28 mouse cellular contexts compared by ENCODE assay signal in the genomic region with DNA sequence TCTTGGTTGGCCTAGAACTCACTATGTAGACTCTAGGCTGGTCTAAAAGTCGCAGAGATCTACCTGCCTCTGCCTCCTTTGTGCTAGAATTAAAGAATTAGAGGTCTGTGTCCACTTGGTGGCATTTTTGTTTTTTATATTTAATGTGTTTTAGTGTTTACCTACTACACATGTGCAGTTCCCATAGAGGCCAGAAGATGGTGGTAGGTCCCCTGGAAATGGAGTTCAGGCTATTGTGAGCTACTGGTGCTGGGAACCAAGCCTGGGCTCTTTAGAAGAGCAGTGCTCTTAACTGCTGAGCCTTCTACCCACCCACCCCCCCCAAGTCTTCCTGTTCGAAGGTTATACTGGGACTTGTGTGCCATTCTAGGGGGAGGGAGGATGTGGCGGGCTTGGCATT. TPM values are rescaled to one million over a fixed set of nuclear protein-coding genes. Genes with fewer than 3 reads are reported as not detected.
DNase-seq lines count a peak whose midpoint lies in the region; ATAC-seq and TF ChIP-seq lines count a peak whose summit lies in the region.
"Had no signal": no experiment of that assay in that cellular context is flagged by ENCODE, and none has a peak within 500 bp of the region (broad histone marks: within the 10 kb centered on the region; RNA-seq: fewer than 3 reads in every experiment).

No protein-coding gene starts in this region.

- no peak for TF ChIP-seq EP300 in CH12.LX (IDR thresholded peaks at IDR 0.05; ENCODE audit: low read length)
- TF ChIP-seq EP300 in ES-Bruce4 (IDR thresholded peaks at IDR 0.05; ENCODE audit: insufficient read depth, low read depth, low read length), result no peak

- peaks cover 44% of the 10 kb centered on the region for H3K79me2 ChIP-seq in CH12.LX (replicated peaks; ENCODE audit: control insufficient read depth, extremely low read depth, insufficient read depth, poor library complexity, severe bottlenecking)

- TF ChIP-seq RAD21 in CH12.LX (IDR thresholded peaks at IDR 0.05; ENCODE audit: low read depth, low read length), result peak; percentile 3

- H3K27me3 ChIP-seq in CH12.LX (replicated peaks) (no peaks in the 10 kb centered on the region), ES-Bruce4 (ENCODE audit: control insufficient read depth, insufficient read depth, low read length, poor library complexity, severe bottlenecking) (no peaks in the 10 kb centered on the region)
- no peaks in the 10 kb centered on the region for H3K27me3 ChIP-seq in kidney, embryonic 15.5 days
- H3K27me3 ChIP-seq: heart, embryonic 13.5 days; liver, embryonic 15.5 days had no signal

- TF ChIP-seq POLR2A in CH12.LX (IDR thresholded peaks at IDR 0.05; ENCODE audit: low read depth, low read length) (no peak), ES-Bruce4 (IDR thresholded peaks at IDR 0.05; ENCODE audit: insufficient read depth, low read length) (no peak)

- no peak for ATAC-seq in activated CD4-positive, CD25-positive, alpha-beta regulatory T cell, adult 4 months
- ATAC-seq in kidney, embryonic 15.5 days (replicated peaks; ENCODE audit: low FRiP score), result no peak
- ATAC-seq: CD4-positive, CD25-positive, alpha-beta regulatory T cell, adult 4 months; forebrain, postnatal 0 days; hindbrain, embryonic 16.5 days had no signal

- in situ Hi-C loops in CH12.LX (cut with MboI; ENCODE audit: low pct_ligation_motif_present, low pct_unique_long_range_greater_than_20kb, low sequenced_read_pairs), result no loop called here

- no peak for DNase-seq in layer of hippocampus, adult 2 months (ENCODE audit: low spot score in 2 of 2)
- DNase-seq in layer of hippocampus, postnatal 25 days (ENCODE audit: extremely low spot score in 1 of 2, low spot score in 1 of 2), result no peak
- DNase-seq in CH12.LX (ENCODE audit: extremely low read depth) (no peak), R1 (ENCODE audit: low read depth, low spot score) (peak; percentile 81)
- no peak for DNase-seq in adrenal gland, postnatal 4 days (ENCODE audit: low spot score in 2 of 2)
- DNase-seq: adrenal gland, postnatal 25 days; cerebellum, adult 18-20 months; cerebellum, postnatal 10 days; forebrain, postnatal 0 days; gastrocnemius, postnatal 10 days; heart, adult 11 months; heart, postnatal 10 days; kidney, adult 8-10 months; kidney, postnatal 10 days; layer of hippocampus, adult 9-11 months; left cerebral cortex, postnatal 4 days; lung, postnatal 4 days; midbrain, embryonic 14.5 days; thymus, postnatal 4 days had no signal

- H3K36me3 ChIP-seq in CH12.LX (replicated peaks in 1 of 2; ENCODE audit: control insufficient read depth in 1 of 2, insufficient read depth in 1 of 2, low read length in 1 of 2), result peaks cover 36 to 72% of the 10 kb centered on the region in 2 experiments
- H3K36me3 ChIP-seq in ES-Bruce4 (ENCODE audit: control insufficient read depth, insufficient read depth, low read length, poor library complexity, severe bottlenecking), result peaks cover 28% of the 10 kb centered on the region
- peaks cover 46% of the 10 kb centered on the region for H3K36me3 ChIP-seq in kidney, embryonic 15.5 days

- 98% methylated on average over 3 of the region's 3 CpGs for WGBS in kidney, embryonic 15.5 days

- H3K4me2 ChIP-seq in CH12.LX (ENCODE audit: insufficient read depth, low read depth, poor library complexity, severe bottlenecking), result no peak overlapping the region
- H3K4me2 ChIP-seq in kidney, embryonic 15.5 days, result no peak overlapping the region
- H3K4me2 ChIP-seq: heart, embryonic 13.5 days; liver, embryonic 15.5 days had no signal

- dilution Hi-C loops in CH12.LX (cut with MboI; ENCODE audit: extremely low pct_ligation_motif_present, extremely low pct_unique_long_range_greater_than_20kb, low sequenced_read_pairs), result no loop called here

- H3K4me1 ChIP-seq in CH12.LX (ENCODE audit: control insufficient read depth in 1 of 2, insufficient read depth in 2 of 2) (peaks cover 0 to 23% of the 10 kb centered on the region in 2 experiments; a peak in 2 of 4 replicates), ES-Bruce4 (ENCODE audit: control insufficient read depth, insufficient read depth, low read length) (peaks cover 4% of the 10 kb centered on the region)
- no peaks in the 10 kb centered on the region for H3K4me1 ChIP-seq in kidney, embryonic 15.5 days
- H3K4me1 ChIP-seq: hindbrain, embryonic 10.5 days had no signal

- H3K27ac ChIP-seq in layer of hippocampus, adult 2 months, result no peak overlapping the region
- no peak overlapping the region for H3K27ac ChIP-seq in CH12.LX (ENCODE audit: insufficient read depth, low read depth)
- peak overlapping the region; percentile 99 for H3K27ac ChIP-seq in ES-Bruce4 (ENCODE audit: insufficient read depth, low read length)
- H3K27ac ChIP-seq in kidney, embryonic 15.5 days, result no peak overlapping the region
- H3K27ac ChIP-seq: heart, embryonic 13.5 days; hindbrain, embryonic 10.5 days; liver, embryonic 15.5 days had no signal

- H3K9me3 ChIP-seq in CH12.LX (replicated peaks; ENCODE audit: low read length) (no peaks in the 10 kb centered on the region), ES-Bruce4 (replicated peaks; ENCODE audit: control insufficient read depth, insufficient read depth, low read length, poor library complexity, severe bottlenecking) (no peaks in the 10 kb centered on the region)
- no peaks in the 10 kb centered on the region for H3K9me3 ChIP-seq in kidney, embryonic 15.5 days (replicated peaks)
- H3K9me3 ChIP-seq: heart, embryonic 13.5 days; liver, embryonic 15.5 days had no signal

- peak; percentile 49 for TF ChIP-seq CTCF in layer of hippocampus, adult 2 months (conservative IDR thresholded peaks at IDR 0.05)
- TF ChIP-seq CTCF in CH12.LX (conservative IDR thresholded peaks at IDR 0.05 in 1 of 2, IDR thresholded peaks at IDR 0.05 in 1 of 2; ENCODE audit: low read depth in 2 of 2, low read length in 2 of 2) (no peak), ES-Bruce4 (IDR thresholded peaks at IDR 0.05; ENCODE audit: low read depth, low read length) (no peak)

- H3K4me3 ChIP-seq in layer of hippocampus, adult 2 months, result no peak overlapping the region
- H3K4me3 ChIP-seq in CH12.LX (replicated peaks in 1 of 3; ENCODE audit: low read depth in 2 of 3, low read length in 2 of 3, poor library complexity in 1 of 3) (no peak overlapping the region), ES-Bruce4 (ENCODE audit: low read depth, low read length) (no peak overlapping the region)
- H3K4me3 ChIP-seq in kidney, embryonic 15.5 days (replicated peaks), result no peak overlapping the region
- H3K4me3 ChIP-seq: erythroblast, embryonic 14.5 days; heart, embryonic 13.5 days; hindbrain, embryonic 10.5 days; liver, embryonic 15.5 days had no signal

- H3K9ac ChIP-seq in CH12.LX (ENCODE audit: insufficient read depth, low read depth) (no peak overlapping the region), ES-Bruce4 (ENCODE audit: low read depth, poor library complexity, severe bottlenecking) (no peak overlapping the region)
- H3K9ac ChIP-seq in kidney, embryonic 15.5 days, result no peak overlapping the region
- H3K9ac ChIP-seq: forebrain, postnatal 0 days; heart, embryonic 13.5 days; liver, embryonic 15.5 days had no signal

TF ChIP-seq in CH12.LX, 34 proteins besides CTCF, POLR2A, EP300 and RAD21:
- TF ChIP-seq KAT2A (IDR thresholded peaks at IDR 0.05; ENCODE audit: insufficient replicate concordance, low read length), result no peak
- TF ChIP-seq HCFC1 (IDR thresholded peaks at IDR 0.05; ENCODE audit: low read depth, low read length), result no peak
- no peak for TF ChIP-seq ELF1 (IDR thresholded peaks at IDR 0.05; ENCODE audit: low read depth, low read length)
- no peak for TF ChIP-seq E2F4 (IDR thresholded peaks at IDR 0.05; ENCODE audit: insufficient replicate concordance, low read depth, low read length)
- TF ChIP-seq NRF1 (IDR thresholded peaks at IDR 0.05; ENCODE audit: low read depth, low read length), result no peak
- no peak for TF ChIP-seq ETS1 (conservative IDR thresholded peaks at IDR 0.05; ENCODE audit: low read depth, low read length)
- no peak for TF ChIP-seq POLR2AphosphoS2 (IDR thresholded peaks at IDR 0.05; ENCODE audit: low read depth, low read length)
- TF ChIP-seq SIN3A (IDR thresholded peaks at IDR 0.05; ENCODE audit: low read length), result no peak

RNA-seq across cellular contexts. Expression of gene Fbxo42, which starts 19.4 kb away (rescaled TPM):
- total RNA-seq in layer of hippocampus, adult 2 months (2021), result 10 to 100 TPM; 21.2 to 22.8 TPM
- 10 to 100 TPM; 25.2 to 25.8 TPM for total RNA-seq in layer of hippocampus, postnatal 25 days (2021)
- total RNA-seq in CH12.LX (2012; rRNA removed) (14.4 and 17.3 TPM in 2 replicates), CH12.LX (2014; rRNA removed) (8.6 and 9.8 TPM in 2 replicates)
- polyA plus RNA-seq in CH12.LX (2012; ENCODE audit: insufficient read length, low read depth) (16.5 and 20.1 TPM in 2 replicates), ES-Bruce4 (2011; ENCODE audit: insufficient read depth, insufficient read length, low read depth, missing spikeins) (24.6 and 31.8 TPM in 2 replicates)
- 1 to 10 TPM; 5.0 to 7.3 TPM for polyA plus RNA-seq in activated CD4-positive, CD25-positive, alpha-beta regulatory T cell, adult 4 months (2017; shearing (Covaris generic))
- polyA plus RNA-seq in kidney, embryonic 15.5 days (2015; fragmentation: Nextera tagmentation; extraction: Ambion mirVana), result 22.4 and 23.0 TPM in 2 replicates
- total RNA-seq in adrenal gland, postnatal 4 days (2021), result 10 to 100 TPM; 25.3 to 25.9 TPM

RNA-seq across cellular contexts. Expression of gene Szrd1, which starts 27.6 kb away (rescaled TPM):
- total RNA-seq in layer of hippocampus, adult 2 months (2021), result 10 to 100 TPM; 49.7 to 54.3 TPM
- total RNA-seq in layer of hippocampus, postnatal 25 days (2021), result 10 to 100 TPM; 51.7 to 58.6 TPM
- 82.5 and 106 TPM in 2 replicates for total RNA-seq in CH12.LX (2012; rRNA removed)
- total RNA-seq in CH12.LX (2014; rRNA removed), result 77.8 and 80.9 TPM in 2 replicates
- 126 and 143 TPM in 2 replicates for polyA plus RNA-seq in CH12.LX (2012; ENCODE audit: insufficient read length, low read depth)
- polyA plus RNA-seq in ES-Bruce4 (2011; ENCODE audit: insufficient read depth, insufficient read length, low read depth, missing spikeins), result 122 and 136 TPM in 2 replicates
- 10 to 100 TPM; 51.2 to 77.0 TPM for polyA plus RNA-seq in activated CD4-positive, CD25-positive, alpha-beta regulatory T cell, adult 4 months (2017; shearing (Covaris generic))
- 49.6 and 50.4 TPM in 2 replicates for polyA plus RNA-seq in kidney, embryonic 15.5 days (2015; fragmentation: Nextera tagmentation; extraction: Ambion mirVana)
- total RNA-seq in adrenal gland, postnatal 4 days (2021), result 100 to 1,000 TPM; 115 to 132 TPM

RNA-seq across cellular contexts. Expression of gene Rsg1, which starts 46.6 kb away (rescaled TPM):
- 1 to 10 TPM; 2.5 to 5.4 TPM for total RNA-seq in layer of hippocampus, adult 2 months (2021)
- total RNA-seq in layer of hippocampus, postnatal 25 days (2021), result 1 to 10 TPM; 2.7 to 4.0 TPM
- total RNA-seq in CH12.LX (2012; rRNA removed) (4.5 and 5.3 TPM in 2 replicates), CH12.LX (2014; rRNA removed) (1.0 and 1.1 TPM in 2 replicates)
- polyA plus RNA-seq in CH12.LX (2012; ENCODE audit: insufficient read length, low read depth) (2.8 and 3.2 TPM in 2 replicates), ES-Bruce4 (2011; ENCODE audit: insufficient read depth, insufficient read length, low read depth, missing spikeins) (1.6 and 2.8 TPM in 2 replicates)
- 1 to 10 TPM; 1.5 to 3.2 TPM for polyA plus RNA-seq in activated CD4-positive, CD25-positive, alpha-beta regulatory T cell, adult 4 months (2017; shearing (Covaris generic))
- polyA plus RNA-seq in kidney, embryonic 15.5 days (2015; fragmentation: Nextera tagmentation; extraction: Ambion mirVana), result 5.9 and 6.8 TPM in 2 replicates
- total RNA-seq in adrenal gland, postnatal 4 days (2021), result 1 to 10 TPM; 2.5 to 2.7 TPM
- polyA plus RNA-seq: erythroblast, embryonic 14.5 days had no signal
